Mouse (Mus musculus) ZHBTc4 (cell line): ENCODE results near the gene Cptp.

Source experiments
- DNase-seq: peaks from one replicate; pipeline ENCODE4 v3.0.0-alpha.2; 2011; ENCODE audit warnings: low read depth, low spot score

Cptp gene

GRCm38 (mm10) chr4:155888181-155888580, 18.9 kb upstream of the Cptp start:
- DNase-seq = no peak

- DNase-seq = no peak
Measured at GRCm38 (mm10) chr4:155887674-155888073, 18.4 kb upstream of the Cptp start.

- DNase-seq = no peak
Measured at GRCm38 (mm10) chr4:155886330-155886729, 17.1 kb upstream of the Cptp start.

- no peak for DNase-seq
Measured at GRCm38 (mm10) chr4:155883587-155883986, 14.3 kb upstream of the Cptp start.

- DNase-seq = no peak
Measured at GRCm38 (mm10) chr4:155871404-155871803, 2.2 kb upstream of the Cptp start.

DNA sequence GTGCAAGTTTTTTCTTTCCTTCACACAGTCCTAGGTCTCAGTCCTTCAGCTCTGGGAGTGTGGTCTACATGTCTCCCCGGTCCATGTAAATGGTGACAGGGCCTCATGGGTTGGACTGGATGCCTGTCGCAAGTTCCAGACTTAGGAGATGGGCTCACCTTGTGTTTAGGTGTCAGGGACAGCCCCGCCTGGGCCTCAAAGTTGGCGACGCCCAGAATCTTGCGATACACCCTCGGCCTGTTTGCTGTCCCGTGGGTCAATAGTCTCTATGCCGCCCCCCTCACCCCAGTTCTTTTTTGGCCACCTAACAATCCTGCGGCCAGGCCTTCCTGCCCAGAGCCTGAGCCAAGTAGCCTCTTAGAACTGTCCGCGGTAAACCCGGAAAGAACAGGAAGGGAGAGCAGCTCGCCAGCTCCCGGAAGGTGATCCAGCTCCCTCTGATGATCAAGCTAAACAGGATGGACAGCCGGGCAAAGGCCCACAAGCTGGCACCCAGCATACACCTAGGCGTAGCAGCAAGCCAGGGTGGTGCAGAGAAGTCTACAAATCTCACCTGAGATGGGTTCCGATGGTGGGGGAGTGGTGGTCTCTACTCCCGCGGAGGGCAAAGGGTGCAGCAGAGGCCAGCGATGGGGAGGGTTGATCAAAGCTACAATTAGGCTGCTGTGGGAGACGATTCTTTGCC, 484 bp downstream of the Cptp start:
- no peak for DNase-seq

DNA sequence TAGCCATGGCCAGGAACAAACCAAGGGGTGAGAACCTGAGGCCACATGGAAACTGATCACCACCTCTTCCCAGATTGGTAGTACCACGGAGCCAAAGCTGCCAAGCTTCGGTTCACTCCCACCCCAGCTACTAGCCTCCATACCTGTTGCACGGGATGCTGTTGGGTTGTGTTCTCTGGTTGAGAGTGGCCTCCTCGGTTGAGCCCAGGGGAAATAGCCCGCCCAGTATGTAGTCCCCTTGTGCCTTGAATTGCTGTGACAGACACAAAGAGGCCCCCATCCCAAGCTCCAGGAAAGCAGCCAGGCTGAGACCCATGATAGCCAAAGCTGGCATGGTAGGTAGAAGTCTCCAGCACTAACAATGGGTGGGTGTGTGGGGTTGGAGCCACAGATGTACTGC, 6.2 kb downstream of the Cptp start, which contains the start of gene Tas1r3:
Gene Tas1r3 (minus strand): TSS at position 362 of the 400 bp plus-strand sequence.
- DNase-seq = no peak

DNA sequence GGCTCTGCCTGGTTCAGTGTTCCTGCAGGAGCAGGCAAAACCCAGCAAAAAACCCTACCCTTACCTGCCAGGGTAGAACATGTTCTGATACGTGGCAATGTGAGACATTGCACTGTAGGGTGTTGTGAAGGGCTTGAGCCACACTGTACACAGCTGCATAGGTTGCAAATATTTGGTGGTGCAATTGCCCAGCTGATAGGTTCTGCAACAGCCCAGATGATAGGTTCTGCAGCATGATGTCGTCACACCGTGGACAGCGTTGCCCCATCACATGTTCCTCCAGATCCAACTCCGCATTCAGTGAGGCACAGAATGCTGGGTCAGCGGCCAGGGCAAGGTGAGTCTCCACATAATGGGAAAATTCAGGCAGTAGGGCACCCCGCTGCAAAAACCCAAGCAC, 7.5 kb downstream of the Cptp start:
- no peak for DNase-seq

GRCm38 (mm10) chr4:155859318-155859717, 9.9 kb downstream of the Cptp start:
- DNase-seq = peak; percentile 85

DNA sequence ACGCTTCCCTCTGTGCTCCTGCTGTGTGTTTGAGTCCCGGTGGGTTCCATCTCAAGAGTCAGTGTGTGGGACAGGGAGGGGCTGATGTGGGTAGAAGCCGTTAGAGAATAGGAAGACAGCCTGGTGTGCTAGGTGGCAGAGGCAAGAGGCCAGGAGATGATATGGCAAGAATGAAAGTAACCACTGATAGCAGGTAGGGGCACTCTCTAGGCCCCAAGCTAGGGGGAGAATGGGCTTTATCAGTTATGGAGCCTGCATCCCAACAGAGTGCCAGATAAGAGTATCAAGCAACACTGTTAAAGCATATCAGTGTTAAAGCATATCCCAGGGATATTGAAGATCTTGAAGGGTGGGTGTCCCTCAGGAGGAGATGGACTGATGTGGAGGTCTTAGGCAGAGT, 12.4 kb downstream of the Cptp start:
- no peak for DNase-seq

GRCm38 (mm10) chr4:155856071-155856470, 13.2 kb downstream of the Cptp start:
- no peak for DNase-seq

- no peak for DNase-seq
Measured at GRCm38 (mm10) chr4:155854991-155855390, 14.2 kb downstream of the Cptp start.

- DNase-seq = no peak
Measured at GRCm38 (mm10) chr4:155853421-155853820, 15.8 kb downstream of the Cptp start.

GRCm38 (mm10) chr4:155851951-155852411, 17.3 kb downstream of the Cptp start:
- no peak for DNase-seq

DNA sequence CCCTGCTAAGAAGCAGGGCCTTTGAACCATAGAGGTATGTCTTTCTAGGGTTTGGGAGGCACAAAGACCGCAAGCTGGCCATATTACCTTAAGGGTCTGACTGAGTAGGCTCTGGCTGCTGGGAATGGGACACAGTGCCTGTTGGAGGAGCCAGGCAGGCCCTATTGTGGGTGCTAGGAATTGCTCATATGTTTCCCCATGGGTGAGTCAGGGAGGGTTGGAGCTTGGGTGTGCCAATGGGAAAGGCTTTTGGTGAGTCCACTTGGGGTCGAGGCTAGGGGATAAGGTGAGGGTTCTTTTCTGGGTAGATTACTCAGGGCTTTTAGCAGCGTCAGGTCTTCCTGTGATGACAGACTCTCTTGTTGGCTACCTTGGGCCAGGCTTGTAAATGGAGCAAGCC, 17.9 kb downstream of the Cptp start:
- no peak for DNase-seq

GRCm38 (mm10) chr4:155849792-155850451, 19.3 kb downstream of the Cptp start:
- no peak for DNase-seq

DNA sequence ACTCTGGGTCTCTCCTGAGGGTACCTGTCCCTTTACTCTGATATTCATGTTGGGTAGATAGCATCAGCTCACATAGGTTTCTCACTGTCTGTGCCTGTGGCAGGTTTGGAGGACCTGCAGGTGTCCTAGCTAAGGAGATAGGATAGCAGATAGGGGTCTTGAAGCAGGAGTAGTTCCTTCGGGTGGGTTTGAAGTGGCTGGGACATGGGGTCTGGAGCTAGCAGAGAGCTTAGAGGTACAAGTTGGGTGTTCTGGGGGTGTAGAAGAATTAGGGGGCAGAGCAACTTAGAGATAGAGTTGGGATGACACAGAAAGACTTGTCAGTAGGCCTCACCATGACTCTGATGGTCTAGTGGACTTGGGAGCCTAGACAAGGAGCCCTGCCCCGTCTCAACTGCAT, 19.8 kb downstream of the Cptp start:
- no peak for DNase-seq

GRCm38 (mm10) chr4:155848434-155849095, 20.7 kb downstream of the Cptp start:
- peak; percentile 31 for DNase-seq

GRCm38 (mm10) chr4:155847591-155848352, 21.5 kb downstream of the Cptp start:
- DNase-seq = peak; percentile 46

- peak; percentile 92 for DNase-seq
Measured at GRCm38 (mm10) chr4:155846871-155847578, 22.2 kb downstream of the Cptp start, which contains the start of gene Dvl1. Gene Dvl1 (plus strand): TSS chr4:155847402.

DNA sequence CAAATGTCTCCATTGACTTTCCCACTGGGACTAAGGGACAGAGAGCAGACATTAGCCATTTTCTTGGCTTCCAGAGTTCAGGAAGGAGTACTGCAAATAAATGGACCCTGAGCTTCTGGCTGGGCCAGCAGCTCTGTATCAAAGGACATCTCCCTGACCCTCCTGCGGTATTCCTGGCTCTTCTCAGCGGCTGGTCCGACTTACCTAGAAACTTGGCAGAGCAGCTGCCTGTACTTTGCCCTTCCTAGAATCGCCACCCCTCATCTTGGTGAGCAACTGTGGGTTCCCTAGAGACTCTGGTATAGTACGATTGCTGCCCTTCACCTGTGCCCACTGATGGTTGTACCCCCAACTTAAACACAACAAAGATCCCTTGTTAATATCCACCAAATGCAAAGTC, 26.0 kb downstream of the Cptp start:
- no peak for DNase-seq
